In the genomic region with DNA sequence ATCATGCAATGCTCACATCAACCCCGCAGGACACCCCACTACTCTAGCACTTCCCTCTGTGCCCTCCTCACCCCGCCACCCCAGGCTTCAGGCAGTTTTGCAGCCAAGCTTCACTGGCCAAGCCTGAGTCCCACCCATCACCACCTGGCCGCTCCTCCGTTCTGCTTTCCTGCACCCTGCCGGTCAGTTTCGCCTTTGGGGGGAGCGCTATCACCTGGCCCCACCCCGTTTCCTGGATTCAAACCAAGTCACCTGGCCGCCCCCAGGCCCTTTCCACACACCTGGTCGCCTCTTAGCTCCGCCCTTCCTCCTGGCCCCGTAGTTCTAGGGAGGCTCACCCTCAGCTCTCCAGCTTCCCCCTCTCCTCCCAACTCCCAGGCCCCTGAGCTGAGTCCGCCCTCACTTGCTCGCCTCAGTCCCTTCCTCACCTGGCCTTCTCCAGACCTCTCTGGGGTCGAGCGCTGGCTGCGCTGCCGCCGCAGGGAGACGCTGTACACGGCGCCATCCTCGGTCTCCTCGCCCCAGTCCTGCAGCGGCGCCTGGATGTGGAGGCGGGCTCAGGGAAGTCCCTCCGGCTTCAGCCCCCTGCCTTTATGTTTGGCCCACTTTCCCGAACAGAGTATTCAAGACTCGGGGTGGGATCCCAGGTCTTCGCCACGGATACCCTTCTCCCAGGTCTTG, we compare ENCODE assay signal across 8 mouse cellular contexts. TPM values are rescaled to one million over a fixed set of nuclear protein-coding genes. Genes with fewer than 3 reads are reported as not detected.
A peak's percentile ranks its signal among the peaks of the same experiment; 100 is the strongest.
DNase-seq lines count a peak whose midpoint lies in the region; ATAC-seq lines count a peak whose summit lies in the region.

No protein-coding gene starts in this region.

- H3K4me1 ChIP-seq in hindbrain, embryonic 15.5 days (replicated peaks) = peaks cover 23% of the 10 kb centered on the region
- H3K4me1 ChIP-seq in liver, embryonic 13.5 days (replicated peaks) = peaks cover 19% of the 10 kb centered on the region
- peaks cover 14% of the 10 kb centered on the region for H3K4me1 ChIP-seq in neural tube, embryonic 14.5 days (ENCODE audit: control insufficient read depth, insufficient read depth, low read length)

- H3K36me3 ChIP-seq in hindbrain, embryonic 15.5 days = no peaks in the 10 kb centered on the region
- H3K36me3 ChIP-seq in liver, embryonic 13.5 days = no peaks in the 10 kb centered on the region
- H3K36me3 ChIP-seq in neural tube, embryonic 14.5 days (ENCODE audit: control insufficient read depth, insufficient read depth, low read length) = no peaks in the 10 kb centered on the region

- peak overlapping the region; percentile 69 for H3K4me2 ChIP-seq in hindbrain, embryonic 15.5 days
- peak overlapping the region; percentile 55 for H3K4me2 ChIP-seq in liver, embryonic 13.5 days
- peak overlapping the region; percentile 51 for H3K4me2 ChIP-seq in neural tube, embryonic 14.5 days (ENCODE audit: low read depth, low read length)

- peak; percentile 8 for DNase-seq in thymus, postnatal 14 days
- DNase-seq in thymus, adult 18-20 months = no peak
- no peak for DNase-seq in liver, embryonic 13.5 days
- DNase-seq in left cerebral cortex, postnatal 25 days (ENCODE audit: low spot score in 2 of 2) = no peak
- no peak for DNase-seq in frontal cortex, adult 2 months (ENCODE audit: extremely low spot score in 1 of 2, low spot score in 1 of 2)

- 0 out of 2 replicates have a peak, but pooled peaks have one; percentile 37 for ATAC-seq in common myeloid progenitor, adult 5-6 weeks (replicated peaks; ENCODE audit: low read depth, poor library complexity, severe bottlenecking)
- 0 out of 2 replicates have a peak, but pooled peaks have one; percentile 27 for ATAC-seq in hindbrain, embryonic 15.5 days (ENCODE audit: low FRiP score, low read depth)
- ATAC-seq in liver, embryonic 13.5 days (ENCODE audit: low read depth) = no peak
- peak; percentile 44; the same call in 1 of the 2 replicates for ATAC-seq in neural tube, embryonic 14.5 days (ENCODE audit: low read depth)

- H3K9me3 ChIP-seq in hindbrain, embryonic 15.5 days = no peaks in the 10 kb centered on the region
- no peaks in the 10 kb centered on the region for H3K9me3 ChIP-seq in liver, embryonic 13.5 days (replicated peaks)
- no peaks in the 10 kb centered on the region for H3K9me3 ChIP-seq in neural tube, embryonic 14.5 days (ENCODE audit: control insufficient read depth, low read length)

- WGBS in hindbrain, embryonic 15.5 days = 2% methylated on average over 32 of the region's 32 CpGs
- 2% methylated on average over 32 of the region's 32 CpGs for WGBS in liver, embryonic 13.5 days (ENCODE audit: insufficient replicate concordance)
- 1% methylated on average over 32 of the region's 32 CpGs for WGBS in neural tube, embryonic 14.5 days

- intact Hi-C loops in left cerebral cortex, postnatal 25 days (cut with DNase I) = no loop called here

- peak overlapping the region; percentile 36 for H3K4me3 ChIP-seq in hindbrain, embryonic 15.5 days
- H3K4me3 ChIP-seq in liver, embryonic 13.5 days (replicated peaks) = peak overlapping the region; percentile 41
- peak overlapping the region; percentile 27 for H3K4me3 ChIP-seq in neural tube, embryonic 14.5 days (ENCODE audit: low read depth, low read length)

- no peak overlapping the region for H3K27ac ChIP-seq in hindbrain, embryonic 15.5 days (replicated peaks)
- H3K27ac ChIP-seq in liver, embryonic 13.5 days = no peak overlapping the region
- no peak overlapping the region for H3K27ac ChIP-seq in neural tube, embryonic 14.5 days (ENCODE audit: low read depth, low read length)

- H3K27me3 ChIP-seq in hindbrain, embryonic 15.5 days = peaks cover 66% of the 10 kb centered on the region
- H3K27me3 ChIP-seq in liver, embryonic 13.5 days = peaks cover 99% of the 10 kb centered on the region
- peaks cover 28% of the 10 kb centered on the region for H3K27me3 ChIP-seq in neural tube, embryonic 14.5 days (ENCODE audit: control insufficient read depth, insufficient read depth, low read length)

- H3K9ac ChIP-seq in hindbrain, embryonic 15.5 days = no peak overlapping the region
- no peak overlapping the region for H3K9ac ChIP-seq in liver, embryonic 13.5 days
- no peak overlapping the region for H3K9ac ChIP-seq in neural tube, embryonic 14.5 days (replicated peaks; ENCODE audit: low read depth, low read length)

RNA-seq across cellular contexts. Expression of a gene that starts 0.7 kb away (rescaled TPM):
- total RNA-seq in common myeloid progenitor, adult 5-6 weeks (2017) = not detected in 2 replicates
- 1.2 and 2.2 TPM in 2 replicates for polyA plus RNA-seq in hindbrain, embryonic 15.5 days (2015; fragmentation: Nextera tagmentation; extraction: Ambion mirVana)
- 0.15 and 0.46 TPM in 2 replicates for polyA plus RNA-seq in liver, embryonic 13.5 days (2015; fragmentation: Nextera tagmentation; extraction: Ambion mirVana)
- polyA plus RNA-seq in neural tube, embryonic 14.5 days (2014; fragmentation: Nextera tagmentation; extraction: Ambion mirVana) = 1.8 TPM in 2 replicates
- total RNA-seq in left cerebral cortex, postnatal 25 days (2021) = 1 to 10 TPM; 1.8 to 2.0 TPM
- 5.0 and 6.7 TPM in 2 replicates for polyA plus RNA-seq in frontal cortex, adult 2 months (2012; rRNA removed)

RNA-seq across cellular contexts. Expression of a gene that starts 13.9 kb away (rescaled TPM):
- total RNA-seq in common myeloid progenitor, adult 5-6 weeks (2017) = not detected in 2 replicates
- 4.9 and 5.1 TPM in 2 replicates for polyA plus RNA-seq in hindbrain, embryonic 15.5 days (2015; fragmentation: Nextera tagmentation; extraction: Ambion mirVana)
- 0.16 TPM in 1 of 2 replicates, not detected in the other for polyA plus RNA-seq in liver, embryonic 13.5 days (2015; fragmentation: Nextera tagmentation; extraction: Ambion mirVana)
- 2.9 and 5.4 TPM in 2 replicates for polyA plus RNA-seq in neural tube, embryonic 14.5 days (2014; fragmentation: Nextera tagmentation; extraction: Ambion mirVana)
- total RNA-seq in left cerebral cortex, postnatal 25 days (2021) = 1 to 10 TPM; 8.2 to 9.1 TPM
- polyA plus RNA-seq in frontal cortex, adult 2 months (2012; rRNA removed) = 6.9 TPM in 2 replicates

RNA-seq across cellular contexts. Expression of a gene that starts 14.0 kb away (rescaled TPM):
- total RNA-seq in common myeloid progenitor, adult 5-6 weeks (2017) = 117 and 121 TPM in 2 replicates
- 94.9 and 100 TPM in 2 replicates for polyA plus RNA-seq in hindbrain, embryonic 15.5 days (2015; fragmentation: Nextera tagmentation; extraction: Ambion mirVana)
- 52.6 and 57.5 TPM in 2 replicates for polyA plus RNA-seq in liver, embryonic 13.5 days (2015; fragmentation: Nextera tagmentation; extraction: Ambion mirVana)
- 74.1 and 77.5 TPM in 2 replicates for polyA plus RNA-seq in neural tube, embryonic 14.5 days (2014; fragmentation: Nextera tagmentation; extraction: Ambion mirVana)
- 10 to 100 TPM; 97.0 to 98.1 TPM for total RNA-seq in left cerebral cortex, postnatal 25 days (2021)
- polyA plus RNA-seq in frontal cortex, adult 2 months (2012; rRNA removed) = 106 and 112 TPM in 2 replicates

RNA-seq across cellular contexts. Expression of a gene that starts 25.3 kb away (rescaled TPM):
- 11.0 and 22.8 TPM in 2 replicates for total RNA-seq in common myeloid progenitor, adult 5-6 weeks (2017)
- 1.3 and 1.9 TPM in 2 replicates for polyA plus RNA-seq in hindbrain, embryonic 15.5 days (2015; fragmentation: Nextera tagmentation; extraction: Ambion mirVana)
- polyA plus RNA-seq in liver, embryonic 13.5 days (2015; fragmentation: Nextera tagmentation; extraction: Ambion mirVana) = 143 and 144 TPM in 2 replicates
- 0.67 and 2.0 TPM in 2 replicates for polyA plus RNA-seq in neural tube, embryonic 14.5 days (2014; fragmentation: Nextera tagmentation; extraction: Ambion mirVana)
- 1 to 10 TPM; 7.9 to 8.9 TPM for total RNA-seq in left cerebral cortex, postnatal 25 days (2021)
- 8.8 and 10.3 TPM in 2 replicates for polyA plus RNA-seq in frontal cortex, adult 2 months (2012; rRNA removed)

RNA-seq across cellular contexts. Expression of a gene that starts 33.0 kb away (rescaled TPM):
- 3.7 and 6.9 TPM in 2 replicates for total RNA-seq in common myeloid progenitor, adult 5-6 weeks (2017)
- 9.1 and 9.3 TPM in 2 replicates for polyA plus RNA-seq in hindbrain, embryonic 15.5 days (2015; fragmentation: Nextera tagmentation; extraction: Ambion mirVana)
- 2.1 and 2.6 TPM in 2 replicates for polyA plus RNA-seq in liver, embryonic 13.5 days (2015; fragmentation: Nextera tagmentation; extraction: Ambion mirVana)
- 10.1 and 21.3 TPM in 2 replicates for polyA plus RNA-seq in neural tube, embryonic 14.5 days (2014; fragmentation: Nextera tagmentation; extraction: Ambion mirVana)
- total RNA-seq in left cerebral cortex, postnatal 25 days (2021) = 10 to 100 TPM; 14.3 to 15.6 TPM
- 9.0 and 10.1 TPM in 2 replicates for polyA plus RNA-seq in frontal cortex, adult 2 months (2012; rRNA removed)
